Mouse (Mus musculus) heart, postnatal 0 days (tissue): Measurements from ENCODE around the gene Pcdh9. TPM values are rescaled to one million over a fixed set of nuclear protein-coding genes. Genes with fewer than 3 reads are reported as not detected.

Experiments
- ATAC-seq: fragments of 200-750 bp; cut with Nextera tagmentation; 2 replicates; pipeline ENCODE4 v1.8.0; 2017; ENCODE audit warnings: low read depth, moderate number of reproducible peaks, moderate library complexity; ENCODE audit not compliant: insufficient read depth
- DNase-seq: peaks from one replicate; pipeline ENCODE4 v3.0.0-alpha.2; 2016; ENCODE audit warnings: low spot score
- H3K27ac ChIP-seq: fragments of 300-500 bp; sonication (generic); 2 replicates; pipeline ENCODE4 v1.5.1; 2014; ENCODE audit warnings: low read depth, mild to moderate bottlenecking
- H3K27me3 ChIP-seq: fragments of 300-500 bp; sonication (generic); 2 replicates; pipeline ENCODE4 v1.6.1; 2014; ENCODE audit warnings: low read length, mixed read lengths; ENCODE audit not compliant: control insufficient read depth, insufficient read depth
- H3K36me3 ChIP-seq: fragments of 300-500 bp; sonication (generic); replicated peaks from 2 replicates; pipeline ENCODE4 v1.6.1; 2014; ENCODE audit warnings: low read length, mixed read lengths; ENCODE audit not compliant: control insufficient read depth, insufficient read depth
- H3K4me1 ChIP-seq: fragments of 300-500 bp; sonication (generic); 2 replicates; pipeline ENCODE4 v1.6.1; 2014; ENCODE audit warnings: antibody characterized with exemption; ENCODE audit not compliant: control insufficient read depth, insufficient read depth
- H3K4me2 ChIP-seq: fragments of 300-500 bp; sonication (generic); 2 replicates; pipeline ENCODE4 v1.6.1; 2014; ENCODE audit warnings: low read depth, mild to moderate bottlenecking, low read length, moderate library complexity
- H3K4me3 ChIP-seq: fragments of 300-500 bp; sonication (generic); 2 replicates; pipeline ENCODE4 v1.5.1; 2014; ENCODE audit warnings: low read depth, low read length
- H3K9ac ChIP-seq: fragments of 300-500 bp; sonication (generic); replicated peaks from 2 replicates; pipeline ENCODE4 v1.6.1; 2014; ENCODE audit warnings: low read depth, low read length, mixed read lengths
- H3K9me3 ChIP-seq: fragments of 300-500 bp; sonication (generic); replicated peaks from 2 replicates; pipeline ENCODE4 v1.6.1; 2016; ENCODE audit warnings: low read length; ENCODE audit not compliant: control insufficient read depth
- CTCF ChIP-seq: IDR thresholded peaks from 2 replicates; pipeline ENCODE4 v1.5.1; 2016; ENCODE audit warnings: antibody characterized with exemption, control low read depth, low read depth
- EP300 ChIP-seq: IDR thresholded peaks from 2 replicates; pipeline ENCODE4 v1.6.1; 2016; ENCODE audit warnings: antibody characterized with exemption, low read depth
- WGBS: fragments of 180-500 bp; shearing (Covaris S2); extraction: QIAGEN DNeasy Blood & Tissue Kit; methylation state at CpG from one replicate; pipeline ENCODE4 v1.1.7; 2014; 5-methylcytosine and 5-hydroxymethylcytosine counted together
- polyA plus RNA-seq: library from polyadenylated mRNA; unstranded; fragments of >200 nt; fragmentation: Nextera tagmentation; extraction: Ambion mirVana; gene quantifications from 2 replicates; pipeline ENCODE4 v1.2.1, GENCODE M21; 2015
- total RNA-seq: library from RNA; depleted of rRNA; stranded (reverse); fragments of >200 nt; gene quantifications from 2 replicates; pipeline ENCODE4 v1.2.3, GENCODE M21; 2014; ENCODE audit warnings: low replicate concordance

Gene Pcdh9
- total and polyA plus RNA-seq, 2 experiments from 2014 or later, result 0.88 to 2.6 TPM

DNA sequence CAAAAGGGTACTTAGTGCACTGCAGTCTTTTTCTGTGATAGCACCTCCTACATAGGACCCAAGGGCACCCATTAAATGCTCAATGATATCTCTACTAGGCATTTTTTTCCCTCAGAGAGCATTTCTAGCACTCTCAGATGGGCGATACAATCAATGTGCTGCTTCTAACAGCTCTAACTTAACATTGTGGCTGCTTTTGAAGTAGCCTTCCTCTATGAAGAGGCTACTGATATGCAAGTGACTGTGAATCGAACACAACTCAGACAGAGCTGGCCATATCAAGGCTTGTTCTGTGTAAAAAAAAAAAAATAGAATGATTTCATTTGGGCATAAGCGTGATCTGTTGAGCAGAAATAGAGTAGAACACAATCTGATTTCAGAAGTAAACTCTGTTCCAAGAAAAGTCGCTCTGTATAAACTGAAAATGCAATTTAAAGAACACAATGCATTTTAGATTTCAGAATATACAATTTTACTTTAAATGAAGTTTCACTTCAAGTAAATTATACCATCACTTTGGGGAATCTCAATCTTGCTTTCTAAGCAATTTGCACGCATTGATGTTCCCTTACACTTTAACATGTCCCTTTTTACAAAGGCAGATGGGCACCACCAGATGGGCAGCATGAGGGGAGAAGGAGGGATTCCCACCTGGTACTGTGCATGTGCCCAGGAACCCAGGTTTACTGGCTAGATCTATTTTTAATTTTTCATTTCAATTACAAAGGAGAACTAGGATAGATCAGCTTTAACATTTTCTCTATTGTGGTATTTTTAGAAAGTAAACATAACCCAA is 215.0 kb downstream of the Pcdh9 start:
- H3K4me3 ChIP-seq, result no peak overlapping the region
- H3K4me2 ChIP-seq, result no peak overlapping the region
- H3K27ac ChIP-seq, result no peak overlapping the region
- H3K36me3 ChIP-seq, result no peaks in the 10 kb centered on the region
- H3K9ac ChIP-seq, result no peak overlapping the region
- no peaks in the 10 kb centered on the region for H3K4me1 ChIP-seq
- no peak for ATAC-seq
- no peaks in the 10 kb centered on the region for H3K27me3 ChIP-seq
- H3K9me3 ChIP-seq, result no peaks in the 10 kb centered on the region
- DNase-seq, result no peak
- WGBS, result 73% methylated on average over 5 of the region's 5 CpGs
- TF ChIP-seq EP300 (no peak), CTCF (no peak)

DNA sequence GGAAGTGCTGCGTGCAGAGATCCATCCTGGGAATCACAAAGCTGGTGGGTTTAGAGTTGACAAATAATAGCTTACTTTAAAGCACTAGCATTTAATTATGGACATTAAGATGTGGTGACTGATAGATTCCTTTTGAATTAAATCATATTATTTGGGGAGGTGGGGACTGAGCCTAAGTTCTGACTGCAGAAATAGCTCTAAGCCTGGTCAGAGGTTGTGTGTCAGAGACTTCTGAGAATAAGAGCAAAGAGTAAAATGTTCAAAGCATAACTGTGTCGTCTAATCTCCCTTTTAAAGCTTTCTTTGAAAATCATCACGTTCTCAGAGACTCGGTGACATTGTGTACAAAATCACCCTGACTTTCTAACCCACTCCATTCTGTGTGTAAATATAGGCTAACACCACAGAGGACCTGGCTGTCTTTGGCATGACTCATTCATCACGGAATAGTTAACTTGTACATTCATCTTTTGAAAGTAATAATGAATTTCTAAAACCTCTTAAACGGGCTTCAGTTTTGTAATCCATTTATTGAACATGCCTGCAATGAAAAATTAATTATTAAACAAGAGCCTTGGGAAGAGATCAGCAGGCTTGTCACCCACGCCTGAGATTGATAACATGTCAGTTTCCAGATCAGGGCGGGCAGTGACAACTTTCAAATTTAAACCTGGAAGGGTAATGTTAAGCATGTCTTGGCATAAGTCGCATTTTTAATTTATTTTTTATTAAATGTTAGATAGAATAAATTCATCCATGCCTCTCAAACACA is 236.3 kb downstream of the Pcdh9 start:
- 46% methylated on average over 9 of the region's 9 CpGs for WGBS
- TF ChIP-seq EP300 (no peak), CTCF (no peak)
- Histone ChIP-seq H3K4me1 (no peaks in the 10 kb centered on the region), H3K9me3 (no peaks in the 10 kb centered on the region), H3K4me2 (no peak overlapping the region), H3K27me3 (no peaks in the 10 kb centered on the region), H3K36me3 (no peaks in the 10 kb centered on the region), H3K4me3 (no peak overlapping the region), H3K27ac (no peak overlapping the region), H3K9ac (no peak overlapping the region)
- ATAC-seq (no peak; the same call in 1 of the 2 replicates), DNase-seq (peak; percentile 6)

DNA sequence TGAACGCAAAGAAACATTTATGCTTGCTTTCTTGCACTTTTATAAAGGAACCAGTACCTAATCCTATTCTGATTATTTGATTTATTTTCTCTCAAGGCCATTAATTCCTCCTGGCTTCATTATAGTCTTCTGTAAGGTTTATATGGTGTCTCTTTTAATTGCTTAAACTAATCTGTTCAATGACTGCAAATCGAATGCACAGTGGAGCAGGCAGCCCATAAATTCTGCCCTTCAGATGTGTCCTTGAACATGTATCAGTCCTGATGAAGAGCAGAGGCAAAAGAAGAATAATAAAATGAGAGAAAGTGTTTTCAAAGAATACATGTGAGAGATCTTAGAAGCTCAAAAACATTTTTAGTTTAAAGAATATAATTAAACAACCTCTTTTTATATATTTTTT is 263.2 kb downstream of the Pcdh9 start:
- TF ChIP-seq EP300 (no peak), CTCF (no peak)
- Histone ChIP-seq H3K4me3 (no peak overlapping the region), H3K36me3 (no peaks in the 10 kb centered on the region), H3K9me3 (no peaks in the 10 kb centered on the region), H3K4me2 (no peak overlapping the region), H3K4me1 (no peaks in the 10 kb centered on the region), H3K27me3 (no peaks in the 10 kb centered on the region), H3K9ac (no peak overlapping the region), H3K27ac (no peak overlapping the region)
- DNase-seq, result no peak
- no peak for ATAC-seq
- WGBS, result 67% methylated on average over 2 of the region's 2 CpGs

DNA sequence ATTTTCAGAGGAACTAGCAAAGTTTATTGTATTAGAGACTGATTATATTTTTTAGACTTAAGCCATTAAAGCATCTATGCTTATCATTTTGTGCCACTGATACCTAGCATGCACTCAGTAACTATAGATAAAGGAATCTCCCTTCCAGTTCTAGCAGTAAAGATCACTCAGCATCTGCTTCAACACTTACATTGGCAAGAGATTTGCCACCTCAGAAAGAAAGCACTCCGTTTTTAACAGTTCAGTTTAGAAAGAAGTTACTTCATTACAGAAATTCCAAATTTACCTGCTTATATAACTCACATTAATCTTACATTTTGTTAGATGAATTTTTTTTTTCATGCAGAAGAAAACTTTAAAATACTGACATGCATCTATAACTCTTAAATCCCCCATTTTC is 266.3 kb downstream of the Pcdh9 start:
- TF ChIP-seq EP300 (no peak), CTCF (no peak)
- Histone ChIP-seq H3K9me3 (no peaks in the 10 kb centered on the region), H3K4me1 (no peaks in the 10 kb centered on the region), H3K36me3 (no peaks in the 10 kb centered on the region), H3K9ac (no peak overlapping the region), H3K4me2 (no peak overlapping the region), H3K27ac (no peak overlapping the region), H3K27me3 (no peaks in the 10 kb centered on the region), H3K4me3 (no peak overlapping the region)
- no peak for ATAC-seq
- 59% methylated on average over 1 of the region's 1 CpGs for WGBS
- no peak for DNase-seq

DNA sequence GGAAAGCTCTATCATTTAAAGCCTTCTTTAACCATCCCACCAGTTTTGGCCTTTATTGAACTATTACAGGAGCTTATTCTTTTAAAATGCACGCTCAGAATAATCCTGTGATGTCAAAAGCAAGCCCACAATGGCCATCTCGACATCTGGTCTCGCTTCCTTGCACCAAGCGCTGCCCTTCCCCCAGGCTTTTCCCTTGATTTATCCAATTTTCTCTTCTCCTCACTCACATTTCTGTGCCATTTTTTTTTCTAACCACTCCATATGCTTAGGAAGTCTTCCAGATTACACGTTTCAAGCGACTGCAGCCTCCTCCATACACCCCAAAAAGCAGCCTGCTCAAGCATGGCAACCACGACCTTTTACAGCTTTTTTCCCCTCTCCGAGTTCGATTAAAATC is 269.3 kb downstream of the Pcdh9 start:
- H3K27me3 ChIP-seq, result no peaks in the 10 kb centered on the region
- no peak overlapping the region for H3K27ac ChIP-seq
- no peak overlapping the region for H3K4me2 ChIP-seq
- H3K36me3 ChIP-seq, result no peaks in the 10 kb centered on the region
- ATAC-seq, result no peak
- DNase-seq, result no peak
- TF ChIP-seq CTCF, result no peak
- no peak for TF ChIP-seq EP300
- H3K4me1 ChIP-seq, result no peaks in the 10 kb centered on the region
- H3K9me3 ChIP-seq, result no peaks in the 10 kb centered on the region
- H3K9ac ChIP-seq, result no peak overlapping the region
- H3K4me3 ChIP-seq, result no peak overlapping the region
- 78% methylated on average over 9 of the region's 9 CpGs for WGBS
